Mouse (Mus musculus) telencephalon, adult 2 months (tissue): ENCODE measurements around the gene Brwd1.
"Not testable (repeated sequence)": the region's sequence is repeated elsewhere in the genome, so short reads cannot be mapped to it uniquely, and the experiment has no call there.

Source experiments
- DNase-seq: peaks from one replicate; pipeline ENCODE4 v3.0.0-alpha.2; 2011; ENCODE audit warnings: low read depth, low spot score

Gene Brwd1

DNA sequence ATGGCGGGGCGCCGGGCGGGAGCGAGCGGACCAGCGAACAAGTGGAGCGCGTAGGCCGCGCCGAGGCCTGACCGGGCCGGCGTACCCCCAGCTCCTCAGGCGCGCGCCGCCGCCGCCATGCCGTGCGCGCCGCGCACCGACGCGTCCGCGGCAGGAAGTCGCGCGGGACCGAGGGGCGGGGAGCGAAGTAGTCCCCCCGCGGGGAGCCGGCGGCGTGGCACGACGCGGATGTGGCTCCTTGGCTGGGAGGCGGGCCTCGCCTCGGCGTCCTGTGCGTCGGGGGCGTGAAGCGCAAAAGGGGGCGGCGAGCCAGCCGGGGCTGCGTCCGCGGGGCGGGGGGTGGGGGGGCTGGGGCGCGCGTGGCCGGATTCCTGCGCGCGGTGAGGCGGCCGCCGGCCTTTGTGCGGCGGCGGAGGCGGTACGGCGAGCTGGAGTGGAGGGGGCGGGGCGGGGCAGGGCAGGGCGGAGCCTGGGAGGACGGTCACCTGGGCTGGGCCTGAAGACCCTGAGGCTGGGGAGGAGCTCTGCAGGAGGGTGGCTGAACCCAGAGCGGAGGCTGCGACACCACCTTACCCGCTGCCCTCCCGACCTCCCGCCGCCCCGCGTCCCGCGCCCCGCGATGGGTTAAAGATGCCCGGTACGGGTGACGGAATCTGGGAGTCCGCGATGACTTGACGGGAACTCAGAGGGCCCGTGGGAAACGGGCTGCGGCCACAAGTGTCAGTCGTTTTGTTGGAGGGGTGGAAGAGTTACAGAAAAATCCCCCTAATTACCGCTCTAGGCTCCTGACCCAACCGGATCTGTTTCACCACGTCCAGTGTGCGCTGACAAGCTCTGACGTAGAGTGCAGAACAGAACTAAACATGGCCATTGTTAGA is at the start of gene Brwd1:
Brwd1 (minus strand) TSS at position 226 of the 878 bp plus-strand sequence.
- peak; percentile 83 for DNase-seq

DNA sequence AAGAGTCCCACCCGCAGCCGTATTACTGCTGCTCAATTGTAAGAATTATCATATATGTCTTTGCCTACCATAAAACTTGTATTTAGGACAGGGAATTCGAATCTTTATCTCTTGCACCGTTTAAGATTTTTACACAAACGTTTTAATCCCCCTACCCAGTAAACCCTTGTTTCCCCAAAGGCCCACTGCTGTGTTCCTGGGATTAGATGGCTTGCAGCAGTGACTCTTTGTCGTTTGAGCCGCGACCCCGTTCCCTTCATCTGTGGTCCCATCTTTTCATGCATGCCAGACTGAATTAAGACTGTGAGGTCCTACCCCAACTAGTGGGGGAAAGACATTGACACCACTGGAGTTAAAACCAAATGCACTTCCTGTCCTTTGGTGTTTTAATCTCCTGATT is 46.1 kb upstream of the Brwd1 start:
- no peak for DNase-seq

DNA sequence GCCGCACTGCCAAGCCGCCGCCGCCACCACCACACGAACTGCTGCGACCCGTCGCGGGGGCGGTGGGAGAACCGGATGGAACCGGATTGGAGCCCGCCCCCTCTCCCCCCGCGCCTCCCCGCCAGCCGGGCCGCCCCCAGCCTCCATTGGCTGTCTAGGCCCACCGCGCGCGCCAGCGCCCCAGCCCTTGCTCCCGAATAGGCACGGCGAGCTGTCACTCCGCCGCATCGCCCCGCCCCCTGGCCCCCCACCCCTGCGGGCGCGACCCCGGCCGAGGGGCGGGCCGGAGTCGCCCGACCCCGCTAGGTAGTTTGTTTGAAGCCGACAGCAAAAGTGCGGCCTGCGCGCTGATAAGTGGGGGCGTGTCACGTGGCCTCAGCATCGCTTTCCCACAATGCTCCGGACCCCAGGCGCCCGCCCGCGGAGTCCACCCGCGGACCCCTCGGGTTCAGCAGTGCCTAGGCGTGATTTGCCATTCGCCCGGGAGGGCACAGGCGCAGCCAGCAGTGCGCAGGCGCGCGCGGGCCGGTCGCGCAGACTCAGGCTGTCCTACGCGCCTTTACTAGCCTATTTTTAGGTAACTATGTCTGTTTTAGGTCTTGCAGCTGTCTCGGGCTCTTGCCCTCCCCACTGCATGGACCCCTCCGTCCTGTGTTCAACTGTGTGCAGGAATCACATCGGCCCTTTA is 45.5 kb upstream of the Brwd1 start, which contains the start of gene Hmgn1:
Hmgn1 (minus strand) TSS at position 73 of the 688 bp plus-strand sequence.
- peak; percentile 95 for DNase-seq

DNA sequence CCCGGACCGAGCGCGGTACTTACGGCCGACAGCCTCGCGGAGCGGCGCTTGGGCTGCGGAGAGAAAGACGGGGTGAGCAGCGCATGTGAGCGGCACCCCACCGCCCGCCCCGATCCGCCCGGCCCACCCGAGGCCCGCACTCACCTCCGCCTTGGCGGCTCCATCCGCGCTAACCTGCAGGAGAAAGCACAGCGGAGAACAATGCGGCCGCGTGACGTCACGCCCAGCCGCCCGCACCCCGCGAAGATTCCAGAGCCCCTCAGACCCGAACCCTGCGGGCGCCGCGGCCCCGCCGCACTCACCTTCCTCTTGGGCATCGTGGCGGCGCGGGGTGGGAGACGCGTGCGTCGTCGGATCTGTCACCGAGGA is 44.9 kb upstream of the Brwd1 start:
- peak; percentile 17 for DNase-seq

DNA sequence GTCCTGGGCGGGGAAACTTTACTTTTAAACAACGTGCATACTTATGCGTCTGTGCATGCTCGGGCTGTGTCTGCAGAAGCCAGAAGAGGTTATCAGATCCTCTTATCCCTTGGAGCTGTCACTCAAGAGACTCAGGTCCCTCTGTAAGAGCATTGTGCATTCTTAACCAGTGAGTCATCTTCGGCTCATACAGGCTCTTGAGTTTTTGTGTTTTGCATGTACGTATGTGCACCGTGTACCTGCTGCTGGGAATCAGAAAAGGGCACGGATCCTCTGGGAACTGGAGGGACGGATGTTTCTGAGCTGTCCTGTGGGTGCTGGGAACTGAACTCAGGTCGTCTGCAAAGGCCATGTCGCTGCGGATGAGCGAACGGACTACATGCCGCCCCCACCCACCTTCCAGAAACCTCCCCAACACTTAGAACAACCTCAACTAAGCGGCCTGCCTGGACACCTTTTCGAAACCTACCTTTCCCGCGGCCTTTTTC is 44.4 kb upstream of the Brwd1 start:
- DNase-seq: no peak

DNA sequence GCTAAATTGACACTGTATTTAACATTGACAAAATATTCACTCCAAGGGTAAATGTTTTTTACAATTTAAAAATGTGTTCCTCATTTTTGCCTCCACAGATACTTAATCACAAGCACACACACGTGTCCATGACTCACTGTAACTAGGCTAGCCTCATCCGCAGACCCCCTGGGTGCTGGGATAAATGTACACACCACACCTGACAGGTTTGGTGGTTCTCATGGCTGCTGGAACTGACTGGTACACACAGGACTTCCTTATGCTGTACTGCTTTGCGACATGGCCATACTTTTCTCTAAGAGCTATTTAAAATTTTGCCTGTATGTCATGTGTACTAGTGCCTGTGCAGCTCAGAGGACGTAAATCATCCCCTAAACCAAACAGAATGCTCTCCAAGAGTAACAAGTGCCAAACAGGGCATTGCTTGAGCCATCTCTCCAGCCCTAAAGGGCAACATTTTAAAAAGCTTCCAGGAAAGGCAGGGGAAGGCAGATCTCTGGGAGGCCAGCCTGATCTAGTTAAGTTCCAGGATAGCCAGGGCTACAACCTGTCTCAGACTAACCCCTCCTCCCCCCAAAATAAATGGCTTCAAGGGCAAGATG is 37.8 kb upstream of the Brwd1 start:
- DNase-seq: no peak

DNA sequence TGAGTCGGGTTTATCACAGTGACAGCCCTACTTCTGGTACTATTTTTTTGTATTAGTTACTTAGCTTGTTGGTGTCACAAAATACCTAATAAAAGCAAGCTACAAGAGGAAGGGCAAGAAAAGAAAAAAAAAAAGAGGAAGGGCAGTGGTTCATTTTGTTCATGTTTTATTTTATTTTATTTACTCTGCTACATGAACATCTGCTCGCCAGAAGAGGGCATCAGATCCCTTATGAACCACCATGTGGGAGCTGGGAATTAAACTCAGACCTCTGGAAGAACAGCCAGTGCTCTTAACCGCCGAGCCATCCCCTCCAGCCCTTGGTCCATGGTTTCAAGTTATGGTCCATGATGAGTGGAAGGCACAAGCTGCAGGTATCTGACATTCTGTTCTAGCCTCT is 32.4 kb upstream of the Brwd1 start:
- no peak for DNase-seq

DNA sequence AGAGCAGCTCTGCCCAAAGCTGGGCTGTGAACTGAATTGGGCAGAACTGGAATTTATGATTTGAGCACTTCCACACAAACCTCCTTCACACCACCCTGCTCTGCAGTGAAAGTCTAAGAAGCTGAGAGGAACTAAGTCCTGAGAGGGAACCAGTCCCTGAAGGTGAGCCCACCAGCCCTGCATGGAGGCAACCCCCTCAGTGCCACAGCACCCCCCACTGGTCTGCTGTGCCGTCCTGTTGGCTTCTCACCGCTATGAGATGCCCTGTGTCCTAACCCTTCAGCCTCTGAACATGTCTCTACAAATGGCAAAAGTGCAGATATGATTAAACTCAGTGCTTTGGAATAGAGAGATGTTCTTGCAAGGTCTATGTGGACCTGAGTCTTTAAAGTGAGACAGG is 30.4 kb upstream of the Brwd1 start:
- DNase-seq: no peak

DNA sequence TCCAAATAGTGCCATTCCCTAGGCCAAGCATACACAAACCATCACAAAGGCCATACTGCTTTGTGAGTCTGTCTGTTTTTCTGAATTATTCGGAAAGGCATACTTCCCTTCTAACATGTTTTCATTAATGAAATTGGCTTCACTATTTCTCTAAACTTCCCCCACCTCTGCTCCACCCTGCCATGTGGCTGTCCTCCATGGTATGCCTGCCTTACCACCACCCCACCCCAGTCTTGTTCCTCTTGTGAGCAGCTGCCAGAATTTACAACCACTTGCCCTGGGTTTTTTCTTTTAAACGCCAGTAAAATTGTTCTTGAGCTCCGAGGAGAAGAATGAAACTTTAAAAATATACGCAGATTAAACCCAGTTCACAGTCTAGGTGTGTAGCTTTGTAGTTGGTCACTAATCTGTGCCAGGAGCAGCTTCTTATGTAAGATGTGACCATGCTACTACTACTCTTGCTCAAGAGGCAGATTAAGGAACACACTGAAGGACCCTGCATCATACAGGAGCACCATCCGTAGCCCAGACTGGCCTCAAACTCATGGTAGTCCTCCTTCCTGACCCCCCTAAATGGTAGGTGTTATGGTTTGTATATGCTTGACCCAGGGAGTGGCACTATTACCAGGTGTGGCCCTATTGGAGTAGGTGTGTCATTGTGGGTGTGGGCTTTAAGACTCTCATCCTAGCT is 28.5 kb upstream of the Brwd1 start:
- DNase-seq: no peak

DNA sequence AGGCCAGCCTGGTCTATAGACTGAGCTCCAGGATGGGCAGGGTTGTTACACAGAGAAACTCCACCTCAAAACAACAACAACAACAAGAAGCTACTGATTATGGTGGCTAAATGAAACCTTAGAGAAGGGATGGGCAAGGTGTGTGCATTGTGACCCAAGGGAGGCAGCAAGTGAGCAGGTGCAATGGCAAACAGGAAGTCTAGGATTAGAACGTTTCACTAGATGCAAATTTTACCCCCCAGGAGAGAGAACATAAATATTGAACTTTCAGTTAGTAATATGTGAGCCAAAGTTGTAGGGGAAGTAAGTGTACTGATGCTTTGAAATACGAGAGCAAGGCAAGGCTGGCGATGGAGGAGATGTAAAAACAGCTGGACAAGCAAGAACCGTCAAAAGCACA is 27.3 kb upstream of the Brwd1 start:
- DNase-seq: no peak

DNA sequence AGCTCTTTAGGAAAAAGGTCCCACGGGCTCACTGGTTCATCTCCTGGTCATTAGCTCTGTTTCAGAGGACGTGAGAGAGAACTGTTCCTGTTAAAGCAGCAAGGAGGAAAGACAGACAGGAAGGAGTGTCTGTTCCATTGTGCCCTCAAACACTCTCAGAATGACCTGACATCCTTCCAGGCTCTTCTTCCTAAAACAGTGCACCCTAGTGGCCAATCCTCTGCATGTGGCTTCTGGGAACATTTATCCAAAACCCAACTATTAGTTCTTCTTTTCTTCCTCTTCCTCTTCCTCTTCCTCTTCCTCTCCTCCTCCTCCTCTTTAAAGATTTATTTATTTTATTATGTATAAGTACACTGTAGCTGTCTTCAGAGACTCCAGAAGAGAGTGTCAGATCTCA is 20.7 kb upstream of the Brwd1 start:
- no peak for DNase-seq

DNA sequence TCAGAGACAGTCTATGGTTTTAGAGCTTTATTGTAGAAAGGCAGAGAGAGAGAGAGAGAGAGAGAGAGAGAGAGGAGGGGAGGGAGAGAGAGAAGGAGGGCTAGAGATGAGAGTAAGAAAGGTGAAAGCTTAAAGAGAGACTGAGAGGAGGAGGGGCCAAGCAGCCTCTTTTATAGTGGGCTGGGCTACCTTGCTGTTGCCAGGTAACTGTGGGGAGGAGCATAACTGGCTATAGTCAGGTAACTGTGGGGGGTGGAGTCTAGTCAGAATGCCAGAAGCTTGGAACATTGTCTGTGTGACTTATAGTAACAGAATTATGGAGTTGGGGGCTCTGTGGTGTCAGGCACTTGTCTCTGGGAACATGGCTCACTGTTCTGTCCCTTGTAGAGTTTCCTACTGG is 15.5 kb upstream of the Brwd1 start:
- DNase-seq: not testable (repeated sequence)

DNA sequence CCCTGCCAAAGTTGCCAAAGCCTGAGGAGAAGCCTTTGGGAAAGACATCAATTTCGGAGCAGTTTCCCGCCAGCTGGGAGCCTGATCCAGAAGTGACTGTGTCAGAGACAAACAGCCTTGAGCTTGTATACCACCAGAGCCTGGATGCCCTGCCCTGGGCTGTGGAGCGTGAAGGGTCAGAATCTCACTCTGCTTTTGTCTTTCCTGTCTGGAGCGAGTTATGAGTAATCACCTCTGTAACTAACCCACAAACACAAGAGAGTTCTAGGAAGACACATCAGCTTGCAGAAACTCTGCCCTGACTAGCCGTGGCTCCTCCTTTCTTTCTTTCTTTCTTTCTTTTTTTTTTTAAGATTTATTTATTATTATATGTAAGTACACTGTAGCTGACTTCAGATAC is 13.6 kb upstream of the Brwd1 start:
- DNase-seq: no peak

DNA sequence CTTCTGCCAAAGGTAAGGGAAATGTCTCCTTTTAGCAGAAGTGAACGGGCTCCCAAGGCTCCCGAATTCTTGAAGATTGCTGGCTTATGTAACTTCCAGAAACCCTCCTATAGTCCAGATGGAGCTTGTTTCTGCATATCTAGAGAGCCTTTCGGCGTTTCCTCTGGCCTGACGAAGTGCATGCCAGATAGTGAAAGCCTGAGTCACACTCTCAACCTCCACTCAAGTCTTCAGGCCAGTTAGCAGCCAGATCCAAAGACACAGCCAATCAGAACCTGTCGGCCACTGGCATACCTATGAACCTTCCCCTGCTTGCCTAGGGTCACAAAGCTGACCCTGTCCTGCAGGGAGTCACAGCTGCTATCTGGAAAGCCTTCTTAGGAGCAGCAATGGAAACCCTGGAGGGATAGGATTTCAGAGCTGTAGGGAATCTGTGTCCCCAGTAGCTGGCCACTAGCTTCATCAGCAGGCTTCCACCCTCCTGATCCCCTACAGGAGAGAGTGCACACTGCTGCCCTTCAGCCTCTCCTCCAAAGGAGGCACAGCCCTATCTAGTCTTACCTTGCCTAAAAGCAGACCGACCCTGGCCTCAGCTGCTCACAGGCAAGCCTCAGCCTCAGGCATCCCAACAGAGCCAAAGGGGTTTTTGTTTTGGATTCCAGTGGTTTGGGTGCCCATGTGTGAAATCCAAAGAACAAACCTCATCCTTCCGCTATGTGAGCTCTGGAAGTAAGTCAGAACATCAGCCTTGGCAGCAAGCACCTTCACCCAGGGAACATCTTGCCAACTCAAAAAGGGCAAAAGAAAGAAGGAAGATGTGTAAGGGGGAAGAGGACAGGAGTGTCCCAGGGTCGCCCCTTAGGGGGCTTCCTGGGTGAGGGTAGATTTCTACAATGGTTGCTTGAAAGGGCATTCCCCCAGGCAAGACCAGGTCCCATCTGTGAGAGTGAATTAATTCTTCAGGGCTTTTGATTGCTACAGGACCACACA is 9.5 kb upstream of the Brwd1 start:
- peak; percentile 40 for DNase-seq

DNA sequence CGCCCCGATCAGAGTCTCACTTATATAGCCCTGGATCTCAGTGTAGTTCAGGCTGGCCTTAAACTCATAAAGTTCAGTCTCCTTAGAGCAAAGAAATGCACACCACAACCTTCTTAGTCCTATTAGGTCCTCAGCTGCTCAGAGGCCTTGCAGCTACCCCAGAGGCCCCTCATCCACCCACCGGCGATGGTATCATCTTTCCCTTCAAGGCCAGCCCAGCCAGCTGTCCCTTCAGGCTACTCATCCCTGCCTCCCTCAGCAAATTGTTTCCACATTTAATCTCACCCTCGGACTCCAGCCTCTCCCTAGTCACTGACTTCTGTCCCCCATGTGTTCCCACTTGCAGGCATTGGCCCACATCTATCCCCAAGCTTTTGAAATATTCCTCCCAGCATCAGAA is 5.8 kb upstream of the Brwd1 start:
- no peak for DNase-seq

DNA sequence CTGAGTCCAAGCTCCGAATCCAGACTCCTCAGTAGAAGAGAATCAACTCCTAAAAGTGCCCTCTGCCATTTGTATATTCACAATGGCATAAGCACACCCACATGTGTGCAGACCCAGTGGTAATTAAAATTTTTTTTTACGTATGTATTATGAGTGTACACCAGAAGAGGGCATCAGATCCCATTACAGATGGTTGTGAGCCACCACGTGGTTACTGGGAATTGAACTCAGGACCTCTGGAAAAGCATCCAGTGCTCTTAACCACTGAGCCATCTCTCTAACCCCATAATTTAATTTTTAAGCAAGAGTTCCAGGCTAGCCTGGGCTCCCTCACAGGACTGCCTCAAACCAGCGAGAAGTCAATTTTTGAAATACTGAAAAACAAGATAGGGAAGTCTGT is 5.1 kb upstream of the Brwd1 start:
- no peak for DNase-seq

DNA sequence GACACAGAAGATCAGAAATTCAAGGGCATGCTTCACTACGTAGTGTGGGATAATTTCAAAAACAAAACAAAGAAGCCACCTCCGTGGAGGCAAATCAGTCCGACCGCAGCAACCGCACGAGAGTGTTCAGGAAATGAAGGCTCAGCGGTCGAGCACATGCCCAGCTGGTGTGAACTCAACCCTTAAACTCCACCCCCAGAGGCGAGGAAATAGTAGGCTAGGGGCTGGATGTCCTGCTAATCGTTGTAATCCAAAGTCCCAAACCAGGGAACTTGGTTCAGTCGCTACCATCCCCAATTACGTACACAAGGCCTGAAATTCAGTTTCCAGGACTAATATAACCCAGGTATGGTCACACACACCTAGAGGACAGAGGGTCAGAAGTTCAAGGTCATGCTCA is 4.7 kb upstream of the Brwd1 start:
- DNase-seq: no peak

DNA sequence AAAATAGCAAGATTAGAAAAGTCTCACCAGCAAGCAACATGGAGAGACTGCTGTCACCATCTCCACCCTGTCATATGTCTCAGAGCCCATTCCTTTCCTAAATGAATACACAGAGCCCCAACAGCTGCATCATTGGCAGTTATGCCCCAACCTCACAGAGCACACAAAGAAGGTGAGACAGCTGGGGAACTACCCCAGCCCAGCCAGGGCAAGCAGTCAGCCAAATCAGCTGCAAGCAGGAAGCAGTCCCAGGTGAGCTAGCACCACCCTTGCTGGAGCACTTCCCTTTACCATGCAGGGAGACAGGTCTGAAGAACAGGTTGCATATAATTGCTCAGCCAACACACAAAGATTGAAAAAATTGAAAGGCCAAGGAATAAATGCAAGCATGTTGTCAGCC is 3.3 kb upstream of the Brwd1 start:
- no peak for DNase-seq

DNA sequence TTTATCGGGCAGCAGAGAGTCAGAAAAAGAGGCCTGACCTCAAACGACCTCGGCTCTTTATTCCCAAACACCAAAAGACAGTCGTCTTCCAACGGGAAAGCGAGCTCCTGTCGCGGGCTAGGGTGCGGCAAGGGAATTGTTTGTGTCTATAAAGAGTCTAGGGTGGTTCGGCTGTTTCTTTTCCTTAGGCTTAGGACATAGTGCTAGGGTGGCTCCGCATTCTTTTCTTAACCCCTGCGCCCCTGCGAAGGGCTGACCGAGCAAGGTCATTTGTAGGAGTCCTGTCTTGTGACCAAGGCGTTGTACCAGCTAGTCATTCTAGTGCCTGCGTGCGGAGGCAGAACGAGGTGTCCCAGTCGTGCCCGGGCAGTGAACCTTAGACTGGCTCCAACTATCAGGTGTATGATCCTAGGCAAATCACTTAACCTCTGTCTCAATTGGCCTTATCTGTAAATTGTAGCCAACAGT is 887 bp upstream of the Brwd1 start:
- DNase-seq: no peak

DNA sequence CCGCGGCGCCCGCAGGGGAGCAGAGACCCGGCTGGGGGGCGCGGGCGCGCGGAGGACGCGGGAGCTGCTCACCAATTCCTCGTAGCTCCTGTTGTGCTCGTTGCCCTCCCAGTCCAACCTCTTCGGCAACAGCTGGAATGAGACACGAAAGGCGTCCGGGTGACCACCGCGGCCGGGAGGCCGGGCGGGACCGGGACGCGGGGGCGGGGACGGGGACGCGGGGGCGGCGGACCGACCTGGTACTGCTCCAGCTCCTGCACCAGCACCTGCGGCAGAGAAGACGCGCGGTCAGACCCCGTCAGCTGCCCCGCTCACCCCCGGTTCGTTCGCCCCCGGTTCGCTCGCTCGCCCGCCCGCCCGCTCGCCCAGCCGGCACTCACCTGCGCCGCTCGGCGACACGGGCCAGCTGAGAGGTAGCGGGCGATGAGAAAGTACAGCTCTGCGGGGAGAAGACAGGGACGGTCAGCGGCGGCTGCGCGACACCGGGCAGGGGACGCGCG is 534 bp downstream of the Brwd1 start:
- no peak for DNase-seq
